Mouse (Mus musculus) adrenal gland, postnatal 36 days (tissue): ENCODE results near the gene Kcmf1. TPM values are rescaled to one million over a fixed set of nuclear protein-coding genes. Genes with fewer than 3 reads are reported as not detected.
"Not testable (repeated sequence)": the region's sequence is repeated elsewhere in the genome, so short reads cannot be mapped to it uniquely, and the experiment has no call there.

ENCODE experiments used
- DNase-seq, 2 experiments: peaks; one replicate each; pipeline ENCODE4 v3.0.0; 2021; ENCODE audit warnings: mixed read lengths in 1 of 2
- total RNA-seq, 2 experiments: library from RNA; stranded (reverse); gene quantifications; 2 replicates each; pipeline ENCODE4 v1.2.3; 2021

The Kcmf1 gene
- total RNA-seq, 2 experiments from 2014 or later, result 88.9 to 100 TPM

DNA sequence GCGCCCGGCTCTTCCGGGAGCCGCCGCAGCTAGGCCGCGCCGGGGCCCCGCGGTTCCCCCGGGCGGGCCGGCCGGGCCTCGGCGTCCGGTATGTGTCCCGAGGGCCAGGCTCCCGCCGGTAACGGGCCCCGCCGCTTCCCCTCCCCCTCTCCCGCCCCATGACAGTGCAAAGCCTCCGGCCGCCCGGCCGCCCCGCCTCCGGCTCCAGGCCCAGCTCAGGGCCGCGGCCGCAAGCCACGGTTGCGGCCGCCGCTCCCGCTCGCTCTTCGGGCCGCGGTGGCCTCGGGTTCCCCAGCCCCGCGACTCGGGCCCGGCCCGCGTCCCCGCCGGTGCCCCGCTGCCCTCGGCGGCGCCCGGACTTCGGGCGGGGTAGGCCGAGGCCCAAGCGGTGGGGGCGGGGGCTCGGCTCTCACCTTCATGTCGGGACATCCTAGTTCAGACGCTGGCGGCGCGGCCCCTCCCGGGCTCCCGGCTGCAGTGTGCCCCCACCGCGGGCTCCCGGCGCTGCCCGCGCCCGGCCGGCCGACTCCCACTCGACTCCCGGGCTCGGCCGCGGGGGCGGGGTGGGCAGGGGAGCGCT lies 488 bp downstream of the Kcmf1 start:
- peak in 1 of 2 experiments; percentile 74 for DNase-seq

DNA sequence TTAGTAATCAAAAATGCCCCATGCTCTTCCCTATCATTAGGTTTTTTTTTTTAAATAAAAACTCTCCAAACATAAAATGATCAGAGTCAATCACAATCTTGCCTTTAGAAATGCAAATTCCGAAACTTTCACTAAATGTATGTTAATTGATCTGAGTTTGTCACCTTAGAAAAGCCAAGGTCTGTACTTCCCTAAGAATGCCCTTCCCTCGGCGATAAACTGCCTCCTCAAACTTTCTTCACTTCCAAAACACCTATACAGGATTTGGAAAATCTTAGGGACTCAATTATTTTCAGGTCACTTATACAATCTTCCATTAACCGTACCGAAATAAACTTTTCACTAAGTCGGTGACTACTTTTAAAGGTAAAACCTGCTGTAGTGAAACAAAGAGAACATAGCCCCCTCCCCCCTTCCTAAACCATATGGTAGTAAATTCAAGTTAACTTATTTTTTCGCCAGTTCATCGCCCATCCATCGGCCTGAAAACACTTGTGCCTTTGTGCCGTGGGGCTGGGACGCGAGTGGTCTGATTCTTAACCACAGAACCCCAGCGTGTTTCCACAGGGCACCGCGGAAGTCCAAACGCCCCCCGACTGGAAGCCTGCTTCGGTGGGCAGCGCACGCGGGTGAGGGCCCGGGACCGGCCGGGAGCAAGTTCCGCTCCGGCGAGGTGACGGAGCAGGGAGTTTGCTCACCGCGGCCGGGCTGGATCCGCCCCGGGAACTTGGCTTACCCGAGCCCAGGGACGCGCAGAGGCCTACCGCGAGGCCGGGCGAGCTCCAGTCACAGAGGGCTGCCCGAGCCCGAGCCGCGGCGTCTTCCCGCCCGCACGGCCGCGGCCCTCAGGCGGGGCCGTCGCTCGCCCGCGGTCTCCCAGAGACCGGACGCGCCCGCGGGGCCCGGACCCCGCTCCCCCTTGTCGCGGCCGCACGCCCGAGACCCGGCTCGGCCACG lies 1.3 kb downstream of the Kcmf1 start:
- peak; percentile 62 to 76 for DNase-seq

DNA sequence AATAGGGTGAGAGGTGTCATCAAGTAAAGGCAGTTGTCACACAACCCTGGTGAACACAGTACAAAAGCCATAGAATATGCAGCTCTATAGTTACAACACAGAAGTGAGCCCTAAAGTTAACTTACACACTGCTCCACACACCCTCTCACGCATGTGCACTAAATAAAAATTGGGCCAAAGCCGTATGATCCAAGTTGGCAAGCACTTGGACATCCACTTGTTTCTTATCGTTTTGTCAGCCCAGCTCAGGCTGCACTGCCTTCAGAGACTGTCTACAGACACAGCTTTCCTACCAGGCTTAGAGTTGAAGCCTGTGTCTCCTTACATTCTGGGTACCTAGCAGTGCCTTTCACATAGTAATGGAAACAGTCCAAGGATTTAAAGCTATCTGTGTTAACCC lies 4.8 kb downstream of the Kcmf1 start:
- no peak for DNase-seq

DNA sequence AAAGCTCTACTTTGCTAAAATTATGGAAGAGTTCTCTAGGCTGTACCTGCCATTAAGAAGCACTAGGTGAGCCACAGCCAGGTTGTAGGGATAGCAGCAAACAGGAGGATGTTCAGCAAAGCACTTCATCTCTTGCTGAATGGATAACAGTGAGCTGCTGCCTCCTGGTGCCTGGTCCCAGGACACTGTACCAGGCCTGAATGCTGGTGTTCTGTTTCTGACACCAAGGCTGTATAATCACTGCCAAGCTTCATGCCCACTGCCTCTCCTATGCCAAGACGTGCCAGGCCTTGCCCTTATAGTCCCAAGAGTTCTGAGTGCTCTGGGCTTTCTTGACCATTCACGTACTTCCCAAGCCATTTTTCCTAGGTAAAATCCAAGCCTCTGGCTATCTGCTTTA lies 8.5 kb downstream of the Kcmf1 start:
- peak; percentile 29 to 32 for DNase-seq

DNA sequence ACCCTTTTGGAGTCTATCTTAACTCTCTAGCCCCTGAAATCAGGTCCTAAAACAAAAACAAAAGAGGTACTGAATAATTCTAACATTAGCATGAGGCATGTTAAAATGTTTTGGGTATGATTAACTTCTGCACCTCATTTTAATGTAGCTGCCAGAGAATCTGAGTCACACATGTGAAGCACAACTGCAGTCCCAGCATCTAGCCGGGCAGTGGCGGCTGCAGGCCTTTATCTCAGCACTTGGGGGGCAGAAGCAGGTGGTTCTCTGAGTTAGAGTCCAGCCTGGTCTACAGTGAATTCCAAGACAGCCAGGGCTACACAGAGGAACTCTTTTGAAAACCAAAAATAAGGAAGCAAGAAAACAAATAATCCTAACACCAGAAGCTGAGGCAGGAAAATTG lies 11.1 kb downstream of the Kcmf1 start:
- DNase-seq, result peak; percentile 30 to 50

DNA sequence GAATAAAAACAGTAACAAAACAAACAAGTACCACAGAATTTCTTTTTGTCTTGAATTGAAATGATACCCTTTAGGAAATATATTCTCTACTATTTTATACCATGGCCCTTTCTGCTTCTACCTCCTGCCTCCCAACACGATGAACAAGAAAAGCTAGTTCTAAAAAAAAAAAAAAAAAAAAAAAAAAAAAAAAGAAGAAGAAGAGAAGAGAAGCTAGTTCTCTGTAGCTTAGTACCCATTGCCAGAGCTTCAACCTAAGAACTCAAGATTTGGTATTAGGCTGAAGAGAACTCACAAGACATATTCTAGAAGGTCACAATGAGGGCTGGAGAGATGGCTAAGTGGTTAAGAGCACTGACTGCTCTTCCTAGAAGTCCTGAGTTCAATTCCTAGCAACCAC lies 14.5 kb downstream of the Kcmf1 start:
- DNase-seq, result no peak

DNA sequence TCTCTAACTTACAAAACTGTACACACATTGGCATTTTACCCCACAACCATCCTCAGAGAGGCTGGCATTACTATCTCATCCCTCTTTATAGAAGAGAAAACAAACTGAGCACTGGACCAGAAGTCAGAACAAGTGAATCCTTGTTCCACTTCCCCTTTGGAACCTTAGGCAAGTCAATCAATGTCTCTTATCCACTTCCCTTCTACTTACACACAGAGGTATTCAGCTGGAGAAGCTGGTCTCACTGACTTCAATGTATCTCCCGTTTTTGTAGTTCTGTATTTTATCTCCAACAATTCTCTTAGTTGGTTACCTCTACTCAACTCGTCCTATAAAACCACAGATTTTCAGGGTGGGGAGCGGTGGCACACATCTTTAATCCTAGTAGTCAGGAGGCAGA lies 15.0 kb downstream of the Kcmf1 start:
- no peak for DNase-seq

DNA sequence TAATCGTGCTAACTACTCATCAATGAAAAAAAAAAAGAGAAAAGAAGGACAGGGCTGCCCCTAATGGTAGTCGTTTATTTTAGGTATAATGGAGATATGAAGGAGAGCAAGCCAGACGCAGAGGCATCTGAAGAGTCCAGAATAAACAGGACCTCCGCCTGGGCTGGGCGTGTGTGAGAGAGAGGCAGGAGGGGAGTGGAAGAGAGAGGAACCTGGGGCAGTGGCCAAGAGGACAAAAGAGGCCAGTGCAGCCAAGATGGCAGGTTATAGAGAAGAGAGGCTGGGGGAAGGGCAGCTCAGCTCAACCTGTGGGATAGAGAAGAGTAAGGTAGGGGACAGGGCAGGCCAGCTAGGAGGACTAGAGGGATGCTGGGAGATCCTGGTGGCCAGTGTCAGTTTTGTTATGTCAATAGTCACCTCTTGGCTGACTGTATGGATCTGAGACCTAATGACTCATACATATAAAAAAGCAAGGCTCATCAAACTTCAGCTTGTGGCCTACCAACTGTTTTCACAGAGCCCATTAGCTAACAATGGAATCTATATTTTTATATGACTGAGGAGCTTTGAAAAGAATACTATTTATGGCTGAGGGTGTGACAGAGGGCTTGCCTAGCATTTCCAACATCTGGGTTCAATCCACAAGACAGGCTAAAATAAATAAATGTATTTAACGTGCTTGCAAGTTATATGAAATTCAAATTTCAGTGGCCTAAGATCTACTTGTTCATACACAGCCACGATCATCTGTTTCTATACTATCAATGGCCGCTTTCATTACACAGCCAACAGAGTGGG lies 16.9 kb downstream of the Kcmf1 start:
- DNase-seq, result no peak

DNA sequence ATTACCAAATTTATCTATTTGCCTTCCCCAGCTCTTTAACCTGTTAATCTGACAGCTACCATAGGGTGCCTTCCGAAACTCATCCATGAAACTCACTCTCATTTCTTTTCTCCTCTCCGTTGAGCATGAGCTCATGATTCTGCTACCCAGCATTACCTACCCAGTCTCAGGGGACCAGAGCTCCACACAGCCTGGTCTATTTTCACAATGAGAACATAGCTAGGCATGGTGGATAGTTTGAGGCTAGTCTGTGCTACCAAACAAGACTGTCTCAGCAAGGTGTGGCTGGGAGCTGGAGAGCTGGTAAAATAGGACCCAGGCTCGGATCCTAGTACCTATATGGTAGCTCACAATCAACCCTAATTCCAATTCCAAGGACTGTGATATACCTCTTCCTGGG lies 17.6 kb downstream of the Kcmf1 start:
- DNase-seq, result no peak

DNA sequence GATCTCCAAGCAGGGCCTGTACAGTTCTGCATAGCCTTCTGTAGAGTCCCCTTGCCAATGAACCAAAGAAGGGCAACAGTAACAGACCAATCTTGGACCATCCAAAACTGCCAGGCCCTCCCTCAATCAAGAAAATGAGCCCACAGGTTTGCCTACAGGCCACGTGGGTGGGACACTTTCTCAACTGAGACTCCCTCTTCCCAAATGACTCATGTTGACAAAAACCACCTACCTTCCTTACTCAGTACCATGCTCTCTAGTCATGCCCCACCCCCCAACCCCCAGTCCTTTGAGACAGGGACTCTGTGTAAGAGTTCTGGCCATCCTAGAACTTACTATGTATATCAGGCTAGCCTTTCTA lies 18.2 kb downstream of the Kcmf1 start:
- no peak for DNase-seq

DNA sequence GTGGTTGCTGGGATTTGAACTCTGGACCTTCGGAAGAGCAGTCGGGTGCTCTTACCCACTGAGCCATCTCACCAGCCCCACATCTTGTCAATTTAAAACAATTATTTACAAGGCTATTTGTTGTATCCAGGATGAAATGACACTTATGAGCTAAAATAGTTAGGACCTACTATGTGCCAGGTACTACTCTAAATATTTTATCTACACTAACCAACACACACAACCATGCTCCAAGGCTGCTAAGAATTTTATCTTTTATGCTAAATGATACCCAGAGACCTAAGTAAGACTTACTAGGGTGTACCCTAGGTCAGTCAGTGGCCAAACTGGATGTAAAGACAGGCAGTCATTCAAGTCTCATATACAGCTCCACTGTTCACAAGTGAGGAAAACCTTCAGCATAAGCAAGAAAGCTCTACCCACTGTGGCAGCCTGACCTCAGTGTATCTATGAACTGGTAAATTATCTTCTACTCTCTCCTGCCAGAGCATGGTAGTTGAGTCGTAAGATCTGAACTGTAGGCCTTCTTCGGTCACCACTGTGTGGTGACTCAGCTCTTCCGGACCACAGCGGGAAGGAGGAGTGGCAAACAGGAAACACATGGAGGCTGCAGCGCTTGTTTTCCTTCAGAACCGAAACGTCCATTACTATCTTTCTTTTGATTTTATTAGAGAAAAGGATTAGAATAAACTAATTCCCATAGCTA lies 18.7 kb downstream of the Kcmf1 start:
- peak; percentile 26 to 37 for DNase-seq

DNA sequence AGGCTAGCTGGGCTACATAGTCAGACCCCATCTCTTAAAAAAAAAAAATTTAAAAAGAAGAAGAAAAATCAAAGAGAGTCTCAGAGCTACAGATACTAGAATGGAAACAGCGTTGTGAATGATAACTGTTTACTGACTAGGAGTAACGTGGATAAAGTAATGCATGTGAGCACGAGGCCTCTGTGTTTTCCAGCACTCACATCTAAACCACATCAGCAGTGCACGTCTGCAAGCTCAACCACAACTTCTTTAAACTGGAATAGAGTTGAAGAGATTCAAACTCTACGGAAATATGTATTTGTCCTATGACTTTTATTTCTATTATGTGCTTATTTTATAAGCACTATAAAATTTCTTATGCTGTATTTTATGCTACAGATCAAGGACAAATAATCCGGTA lies 23.1 kb downstream of the Kcmf1 start:
- DNase-seq, result no peak

DNA sequence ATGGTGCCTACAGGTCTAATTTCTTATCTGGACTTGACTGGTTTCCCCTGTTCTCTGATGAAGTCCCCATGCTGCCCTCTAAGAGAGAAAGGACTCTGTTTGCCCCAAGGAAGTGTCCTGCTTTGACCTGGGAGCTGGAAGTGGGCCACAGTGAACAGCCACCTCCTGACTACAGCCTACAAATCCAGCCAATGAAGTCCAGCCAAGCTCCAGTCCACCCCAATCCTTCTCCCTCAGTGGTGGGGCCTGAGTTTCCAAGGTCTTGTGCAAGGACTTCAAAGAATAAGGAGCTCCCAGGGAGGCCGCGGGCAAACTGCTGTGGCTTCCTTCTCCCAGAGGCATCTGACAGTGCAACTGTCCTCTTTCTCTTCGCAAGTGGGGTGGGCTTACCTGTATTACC lies 26.4 kb downstream of the Kcmf1 start:
- DNase-seq, result peak; percentile 75 to 77

DNA sequence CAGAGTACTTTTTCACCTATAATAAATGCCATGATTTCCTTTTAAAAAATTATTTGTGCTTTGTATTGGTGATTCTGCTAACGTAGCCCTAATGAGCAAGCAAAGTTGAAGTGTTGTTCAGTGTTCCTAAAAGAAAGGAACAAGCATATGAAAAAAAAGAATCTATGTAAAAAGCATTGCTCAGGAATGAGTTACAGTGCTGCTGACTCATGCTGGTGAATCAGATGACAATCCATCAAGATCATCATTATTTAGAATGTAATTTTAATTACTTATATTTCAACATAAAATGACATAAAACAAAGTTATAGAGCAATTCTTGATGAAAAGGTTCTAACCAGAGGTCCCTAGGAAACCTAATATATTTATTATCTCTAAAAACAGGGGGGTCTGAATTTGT lies 27.5 kb downstream of the Kcmf1 start:
- DNase-seq, result peak in 1 of 2 experiments; percentile 38

DNA sequence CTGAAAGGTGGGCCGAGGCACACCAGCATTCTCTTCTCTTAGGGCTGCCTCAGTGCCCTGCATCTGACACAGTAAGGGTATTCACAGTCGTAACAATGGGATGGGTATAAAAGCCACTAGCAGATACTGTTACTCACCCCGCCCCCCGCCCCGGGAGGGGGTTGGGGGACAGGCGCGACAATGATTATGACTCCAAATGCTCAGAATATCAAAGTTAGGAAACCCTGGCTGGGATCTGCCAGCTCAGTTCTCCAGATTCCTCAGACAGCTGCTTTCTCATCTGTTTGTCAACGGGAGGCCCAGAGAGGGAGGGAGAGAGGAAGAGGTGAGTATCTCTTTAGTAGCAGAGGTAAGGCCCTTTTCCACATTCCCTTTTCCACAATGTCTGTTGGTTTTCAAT lies 30.2 kb downstream of the Kcmf1 start:
- DNase-seq, result peak; percentile 25 to 48

DNA sequence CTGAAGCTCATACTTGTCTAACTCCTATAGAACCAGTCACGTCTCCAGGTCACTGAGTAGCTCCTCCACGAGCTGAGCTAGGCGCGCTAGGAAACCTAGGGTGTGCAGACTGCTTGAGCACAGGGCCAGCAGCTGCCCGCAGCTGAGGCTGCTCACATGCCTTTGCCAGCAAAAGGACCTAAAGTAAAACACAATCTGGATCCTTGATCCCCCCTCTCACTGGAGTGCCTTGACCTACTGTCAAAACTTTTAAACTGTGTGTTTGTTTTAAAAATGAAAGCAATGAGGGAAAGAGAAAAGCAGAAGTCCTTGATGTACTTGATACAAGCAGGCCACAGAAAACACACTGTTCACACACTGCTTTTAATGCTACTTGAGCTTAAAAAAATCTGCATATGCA lies 31.1 kb downstream of the Kcmf1 start:
- peak; percentile 42 to 60 for DNase-seq

DNA sequence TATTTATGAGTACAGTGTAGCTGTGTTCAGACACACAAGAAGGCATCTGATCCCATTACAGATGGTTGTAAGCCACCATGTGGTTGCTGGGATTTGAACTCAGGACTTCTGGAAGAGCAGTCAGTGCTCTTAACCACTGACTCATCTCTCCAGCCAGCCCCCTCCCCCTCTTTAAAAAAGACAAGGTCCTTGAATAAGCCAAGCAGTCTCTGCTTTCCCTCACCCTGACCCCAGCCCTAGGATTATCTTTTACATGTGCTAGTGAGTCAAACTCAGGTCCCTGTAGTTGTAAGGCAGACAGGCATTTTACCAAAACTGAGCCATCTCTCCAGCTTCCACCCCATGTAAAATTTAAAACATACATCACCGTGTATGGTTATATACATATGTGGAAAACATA lies 32.0 kb downstream of the Kcmf1 start:
- DNase-seq, result peak; percentile 25 to 45

DNA sequence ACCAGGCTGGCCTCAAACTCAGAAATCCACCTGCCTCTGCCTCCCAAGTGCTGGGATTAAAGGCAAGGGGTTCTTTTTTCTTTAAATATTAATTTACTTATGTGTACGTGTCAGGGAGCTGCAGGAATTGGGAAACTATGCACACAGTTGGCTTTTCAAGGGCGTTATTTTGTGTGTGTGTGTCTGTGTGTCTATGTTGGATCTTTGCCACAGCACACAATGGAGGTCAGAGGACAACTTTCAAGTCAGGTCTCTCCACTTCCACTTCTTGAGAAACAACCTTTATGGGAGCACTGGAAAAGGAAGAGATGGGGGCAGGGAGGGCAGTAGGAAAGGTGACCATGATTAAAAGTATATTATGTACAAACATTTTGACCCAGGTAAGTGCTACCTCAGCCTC lies 33.5 kb downstream of the Kcmf1 start:
- DNase-seq, result no peak

DNA sequence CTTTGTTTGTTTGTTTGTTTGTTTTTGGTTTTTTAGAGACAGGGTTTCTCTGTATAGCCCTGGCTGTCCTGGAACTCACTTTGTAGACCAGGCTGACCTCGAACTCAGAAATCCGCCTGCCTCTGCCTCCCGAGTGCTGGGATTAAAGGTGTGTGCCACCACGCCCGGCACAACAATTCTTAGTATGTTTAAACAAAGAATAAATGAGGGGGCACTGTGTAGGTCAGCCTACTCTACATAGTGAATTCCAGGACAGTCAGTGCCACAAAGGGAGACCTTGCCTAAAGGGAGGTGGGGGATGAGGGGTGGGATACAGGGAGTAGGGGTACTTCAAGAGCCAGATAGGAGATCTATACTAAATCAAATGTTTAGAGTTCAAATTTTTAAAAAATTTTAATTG lies 37.1 kb downstream of the Kcmf1 start:
- not testable (repeated sequence) for DNase-seq

DNA sequence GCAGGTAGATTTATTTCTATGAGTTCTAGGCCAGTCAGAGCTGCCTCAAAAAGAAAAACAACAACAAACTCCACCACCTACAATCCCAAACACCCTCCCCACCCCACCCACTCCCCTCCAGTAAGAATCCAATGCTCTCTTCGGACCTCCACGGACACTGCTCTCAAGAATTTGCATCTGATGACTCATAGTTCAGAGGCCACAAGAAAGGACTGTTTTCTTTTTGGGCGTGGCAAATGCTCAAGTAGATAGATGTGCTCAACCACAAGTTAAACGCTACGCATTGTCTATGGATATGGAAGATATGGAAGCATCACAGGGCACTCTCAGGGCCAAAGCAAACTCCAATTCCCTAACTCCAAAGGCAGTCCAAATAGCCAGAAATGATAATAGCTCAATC lies 45.5 kb downstream of the Kcmf1 start:
- no peak for DNase-seq

DNA sequence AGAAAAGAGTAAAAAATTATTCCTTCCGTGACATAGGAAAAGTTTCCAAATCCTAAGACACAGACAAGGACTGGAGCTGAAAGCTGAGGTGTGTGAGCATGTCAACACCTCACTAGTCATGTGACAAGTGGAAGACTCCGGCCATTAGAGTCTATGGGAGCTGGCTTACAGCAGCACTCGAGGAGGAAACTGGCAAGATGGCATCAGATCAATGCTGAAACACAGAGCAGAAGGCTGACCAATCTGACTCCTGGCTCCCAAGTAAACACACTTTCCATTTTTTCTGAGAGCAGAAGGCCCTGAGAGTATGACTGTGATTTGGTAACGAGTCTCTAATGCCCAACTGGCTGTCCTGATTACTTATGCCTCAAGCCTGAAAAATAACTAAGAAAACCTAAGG lies 47.6 kb downstream of the Kcmf1 start:
- no peak for DNase-seq

DNA sequence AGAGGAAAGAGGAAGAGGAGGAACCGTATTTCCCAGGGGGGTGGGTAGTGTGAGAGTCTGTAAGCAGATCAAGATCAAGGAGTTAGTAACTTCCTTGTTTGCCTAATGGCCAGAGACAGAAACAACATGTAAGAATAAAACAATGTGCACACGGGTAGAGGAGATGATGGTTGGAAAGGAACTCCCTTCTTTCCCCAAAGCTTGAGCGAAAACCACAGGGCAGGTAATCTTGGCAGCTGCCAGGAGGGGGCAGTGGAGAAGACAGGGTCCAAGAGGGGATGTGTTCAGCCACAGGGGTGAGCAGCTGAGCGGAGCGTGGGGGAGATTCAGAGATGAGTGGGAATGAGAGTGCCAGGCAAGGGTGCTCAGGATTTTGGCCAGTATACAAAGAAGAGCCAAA lies 48.1 kb downstream of the Kcmf1 start:
- peak; percentile 41 to 43 for DNase-seq
